7 mouse cellular contexts compared by ENCODE assay signal in the genomic region with DNA sequence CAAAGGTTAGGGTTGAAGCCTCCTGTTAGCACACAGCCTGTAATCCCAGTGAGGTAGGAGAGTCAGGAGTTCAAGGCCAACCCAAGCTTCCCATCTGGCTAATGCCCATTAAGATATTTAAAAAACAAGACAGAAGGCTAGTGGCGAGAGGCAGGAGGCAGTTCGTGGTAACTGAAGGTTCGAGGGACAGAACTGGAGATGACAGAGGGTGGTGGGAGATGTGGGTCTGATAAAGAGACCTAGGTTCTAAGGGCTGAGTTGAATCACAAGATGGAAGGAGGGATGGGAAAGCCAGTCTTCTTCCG. TPM values are rescaled to one million over a fixed set of nuclear protein-coding genes. Genes with fewer than 3 reads are reported as not detected.
DNase-seq lines count a peak whose midpoint lies in the region; ATAC-seq and TF ChIP-seq lines count a peak whose summit lies in the region.

Gene Doc2a, plus strand, starts transcription at position 301 of the 305 bp plus-strand sequence.

- H3K9ac ChIP-seq in lung, embryonic 15.5 days = peak within 1 kb of the TSS; percentile 41
- H3K9ac ChIP-seq in forebrain, embryonic 16.5 days (replicated peaks; ENCODE audit: low read depth, low read length) = peak within 1 kb of the TSS; percentile 69

- ATAC-seq in lung, embryonic 15.5 days (ENCODE audit: borderline replicate concordance, extremely low read depth, low FRiP score, low TSS enrichment) = no peak
- no peak for ATAC-seq in forebrain, embryonic 16.5 days

- intact Hi-C loops in left cerebral cortex, postnatal 36 days (cut with DNase I) = no loop called here

- no peak for TF ChIP-seq POLR2A in small intestine, adult 2 months (IDR thresholded peaks at IDR 0.05; ENCODE audit: low read depth, low read length)

- H3K36me3 ChIP-seq in lung, embryonic 15.5 days = peaks cover 4% of the 10 kb centered on the region
- H3K36me3 ChIP-seq in forebrain, embryonic 16.5 days (ENCODE audit: control insufficient read depth, insufficient read depth) = no peaks in the 10 kb centered on the region
- H3K36me3 ChIP-seq in small intestine, adult 2 months (ENCODE audit: control insufficient read depth, insufficient read depth, low read length) = no peaks in the 10 kb centered on the region

- H3K27ac ChIP-seq in lung, embryonic 15.5 days = no peak within 1 kb of the TSS
- no peak within 1 kb of the TSS for H3K27ac ChIP-seq in forebrain, embryonic 16.5 days (ENCODE audit: low read length)
- H3K27ac ChIP-seq in small intestine, adult 2 months (ENCODE audit: insufficient read depth, low read depth, low read length) = no peak within 1 kb of the TSS

- no peak for DNase-seq in lung, postnatal 36 days
- DNase-seq in left cerebral cortex, postnatal 36 days (ENCODE audit: low spot score in 2 of 2) = no peak
- no peak for DNase-seq in gastrocnemius, adult 18-20 months (ENCODE audit: low spot score)
- no peak for DNase-seq in adrenal gland, postnatal 36 days

- H3K9me3 ChIP-seq in lung, embryonic 15.5 days = no peaks in the 10 kb centered on the region
- H3K9me3 ChIP-seq in forebrain, embryonic 16.5 days (ENCODE audit: control insufficient read depth, low read length) = no peaks in the 10 kb centered on the region

- peak within 1 kb of the TSS; percentile 50 for H3K4me3 ChIP-seq in lung, embryonic 15.5 days
- H3K4me3 ChIP-seq in forebrain, embryonic 16.5 days (replicated peaks; ENCODE audit: low read length) = peak within 1 kb of the TSS; percentile 60
- H3K4me3 ChIP-seq in small intestine, adult 2 months (ENCODE audit: low read depth, low read length) = peak within 1 kb of the TSS; percentile 53

- no peak for TF ChIP-seq CTCF in small intestine, adult 2 months (IDR thresholded peaks at IDR 0.05; ENCODE audit: extremely low read depth, insufficient read length, insufficient replicate concordance, low read depth, low read length)

- peak within 1 kb of the TSS; percentile 96 for H3K4me2 ChIP-seq in lung, embryonic 15.5 days
- H3K4me2 ChIP-seq in forebrain, embryonic 16.5 days (ENCODE audit: low read length) = peak within 1 kb of the TSS; percentile 100

- WGBS in lung, embryonic 15.5 days = 29% methylated on average over 4 of the region's 4 CpGs
- WGBS in forebrain, embryonic 16.5 days = 27% methylated on average over 4 of the region's 4 CpGs
- 38% methylated on average over 4 of the region's 4 CpGs for WGBS in small intestine, adult 2 months

- H3K4me1 ChIP-seq in lung, embryonic 15.5 days = peaks cover 12% of the 10 kb centered on the region
- H3K4me1 ChIP-seq in forebrain, embryonic 16.5 days (replicated peaks; ENCODE audit: control insufficient read depth, insufficient read depth, low read length) = peaks cover 19% of the 10 kb centered on the region
- H3K4me1 ChIP-seq in small intestine, adult 2 months (ENCODE audit: control insufficient read depth, insufficient read depth, insufficient read length, low read length) = peaks cover 7% of the 10 kb centered on the region; the same call in 1 of the 2 replicates

- peaks cover 40% of the 10 kb centered on the region for H3K27me3 ChIP-seq in lung, embryonic 15.5 days
- H3K27me3 ChIP-seq in forebrain, embryonic 16.5 days (replicated peaks; ENCODE audit: control insufficient read depth, insufficient read depth, low read length) = peaks cover 4% of the 10 kb centered on the region; the same call in 1 of the 2 replicates
- peaks cover 27% of the 10 kb centered on the region for H3K27me3 ChIP-seq in small intestine, adult 2 months (ENCODE audit: control insufficient read depth, insufficient read depth, low read length)

RNA-seq across cellular contexts. Expression of gene Doc2a, which starts in this region (rescaled TPM):
- polyA plus RNA-seq in lung, embryonic 15.5 days (2015; fragmentation: Nextera tagmentation; extraction: Ambion mirVana) = 0.81 and 1.1 TPM in 2 replicates
- polyA plus RNA-seq in forebrain, embryonic 16.5 days (2015; fragmentation: Nextera tagmentation; extraction: Ambion mirVana) = 10.8 and 14.3 TPM in 2 replicates
- 10 to 100 TPM; 56.3 to 67.0 TPM for total RNA-seq in left cerebral cortex, postnatal 36 days (2021)
- polyA plus RNA-seq in small intestine, adult 2 months (2012; rRNA removed) = not detected in 2 replicates
- not detected for total RNA-seq in gastrocnemius, adult 18-20 months (2021)
- under 1 TPM; 0.43 to 0.50 TPM for total RNA-seq in adrenal gland, postnatal 36 days (2021)

Comparison
In these comparisons a context has a peak if more than half of its experiments do, and no peak if none do; other contexts are left out.
1. RNA of gene Doc2a (total RNA-seq): 56.3 to 67.0 TPM in left cerebral cortex, postnatal 36 days; 0.43 to 0.50 TPM in adrenal gland, postnatal 36 days and not detected in gastrocnemius, adult 18-20 months; every median in the first group is over 10 times any median in the second.
2. Peak in every context shown above with its lines, with median percentiles within 50 percentile points of each other: H3K4me3 ChIP-seq.